Mouse (Mus musculus) left cerebral cortex, postnatal 36 days (tissue): Measurements from ENCODE around the gene Fhl4. TPM values are rescaled to one million over a fixed set of nuclear protein-coding genes. Genes with fewer than 3 reads are reported as not detected.

Experiments used
- DNase-seq, 2 experiments: peaks; one replicate each; pipeline ENCODE4 v3.0.0; 2021 to 2022; ENCODE audit warnings: low spot score in 2 of 2, mixed read lengths in 1 of 2
- intact Hi-C: fragments of 180-260 bp; cut with DNase I; formaldehyde crosslinking; loops from one replicate; pipeline ENCODE4 v1.15.1; 2025
- total RNA-seq, 2 experiments: library from RNA; stranded (reverse); gene quantifications; 2 replicates each; pipeline ENCODE4 v1.2.3; 2021

Gene Fhl4
- total RNA-seq, result under 1 TPM; 0.63 to 0.69 TPM

- intact Hi-C loops, result loop anchor here (5.0 to 10.0 kb wide), 2 partner anchors 185 to 458 kb away; partner anchors contain the start of gene Ric8b
- DNase-seq, result peak; percentile 74 to 76
Observed at GRCm38 (mm10) chr10:85102247-85103084, at the start of gene Fhl4, which contains the start of gene Tmem263. Fhl4 (minus strand) TSS chr10:85102495. Tmem263 (plus strand) TSS chr10:85102627.

- intact Hi-C loops, result no loop called here
- no peak for DNase-seq
Observed at GRCm38 (mm10) chr10:85149226-85149625, 46.9 kb upstream of the Fhl4 start.

GRCm38 (mm10) chr10:85146282-85146681, 44.0 kb upstream of the Fhl4 start:
- no peak for DNase-seq
- intact Hi-C loops, result no loop called here

- intact Hi-C loops, result no loop called here
- no peak for DNase-seq
Observed at GRCm38 (mm10) chr10:85141465-85141864, 39.2 kb upstream of the Fhl4 start.

- DNase-seq, result no peak
- intact Hi-C loops, result no loop called here
Observed at GRCm38 (mm10) chr10:85136573-85136972, 34.3 kb upstream of the Fhl4 start.

- intact Hi-C loops, result no loop called here
Observed at GRCm38 (mm10) chr10:85128453-85128852, 26.2 kb upstream of the Fhl4 start.

GRCm38 (mm10) chr10:85127395-85128287, 25.3 kb upstream of the Fhl4 start, which contains the start of gene Mterf2:
Mterf2 (minus strand) TSS chr10:85128027.
- intact Hi-C loops, result no loop called here
- peak; percentile 92 to 94 for DNase-seq

More at GRCm38 (mm10) chr10:85128453-85128852, 26.2 kb upstream of the Fhl4 start:
- no peak for DNase-seq

- intact Hi-C loops, result no loop called here
- no peak for DNase-seq
Observed at GRCm38 (mm10) chr10:85125184-85125583, 22.9 kb upstream of the Fhl4 start.

- intact Hi-C loops, result no loop called here
Observed at GRCm38 (mm10) chr10:85114409-85114808, 12.1 kb upstream of the Fhl4 start.

GRCm38 (mm10) chr10:85103085-85103885, 990 bp upstream of the Fhl4 start:
- peak; percentile 28 to 50 for DNase-seq
- intact Hi-C loops, result loop anchor here (5.0 to 10.0 kb wide), 2 partner anchors 186 to 458 kb away; partner anchors contain the start of gene Ric8b

More at GRCm38 (mm10) chr10:85114409-85114808, 12.1 kb upstream of the Fhl4 start:
- DNase-seq, result no peak

- intact Hi-C loops, result loop anchor here (5.0 to 10.0 kb wide), 2 partner anchors 185 to 457 kb away; partner anchors contain the start of gene Ric8b
- DNase-seq, result no peak
Observed at GRCm38 (mm10) chr10:85101841-85102240, 454 bp downstream of the Fhl4 start.

GRCm38 (mm10) chr10:85071605-85072152, 30.6 kb downstream of the Fhl4 start:
- intact Hi-C loops, result no loop called here
- DNase-seq, result no peak

- intact Hi-C loops, result no loop called here
Observed at GRCm38 (mm10) chr10:85054876-85055275, 47.4 kb downstream of the Fhl4 start.

GRCm38 (mm10) chr10:85052451-85052850, 49.8 kb downstream of the Fhl4 start:
- intact Hi-C loops, result no loop called here
- no peak for DNase-seq

More at GRCm38 (mm10) chr10:85054876-85055275, 47.4 kb downstream of the Fhl4 start:
- no peak for DNase-seq

GRCm38 (mm10) chr10:85050668-85051208, 51.6 kb downstream of the Fhl4 start:
- DNase-seq, result no peak
- intact Hi-C loops, result no loop called here

- intact Hi-C loops, result loop anchor here (5.0 to 10.0 kb wide), 2 partner anchors 36 to 533 kb away; no protein-coding TSS in a partner anchor
- no peak for DNase-seq
Observed at GRCm38 (mm10) chr10:85048008-85048407, 54.3 kb downstream of the Fhl4 start.

- intact Hi-C loops, result loop anchor here (5.0 to 10.0 kb wide), 2 partner anchors 34 to 532 kb away; no protein-coding TSS in a partner anchor
- no peak for DNase-seq
Observed at GRCm38 (mm10) chr10:85046585-85046984, 55.7 kb downstream of the Fhl4 start.
